Mouse (Mus musculus): Measurements from ENCODE around the gene Sh3tc1. TPM values are rescaled to one million over a fixed set of nuclear protein-coding genes. Genes with fewer than 3 reads are reported as not detected.

Sh3tc1 gene
- total RNA-seq, 1 experiment from 2014 or later: 8.5 TPM

DNA sequence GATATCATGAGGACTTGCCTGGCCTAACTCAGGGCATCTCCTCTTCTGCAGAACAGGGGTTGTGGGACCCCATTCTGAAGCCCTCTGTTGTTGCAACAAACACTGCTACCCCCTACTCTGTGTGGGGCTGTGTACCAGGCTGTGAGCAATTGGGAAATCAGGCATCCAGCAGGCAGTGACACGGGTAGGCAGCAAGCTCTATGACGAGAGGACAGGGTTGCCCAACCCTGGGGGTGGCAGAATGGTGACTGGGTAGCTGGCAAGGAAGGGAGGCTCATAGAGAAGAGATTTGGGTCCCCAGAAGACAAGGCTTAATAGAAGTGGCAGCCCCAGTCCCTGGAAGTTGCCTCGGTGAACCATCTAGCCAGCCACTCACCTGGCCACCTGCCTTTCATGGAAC is 13.9 kb downstream of the Sh3tc1 start:
- ATAC-seq (replicated peaks; ENCODE audit: low read depth, poor library complexity, severe bottlenecking): no peak

DNA sequence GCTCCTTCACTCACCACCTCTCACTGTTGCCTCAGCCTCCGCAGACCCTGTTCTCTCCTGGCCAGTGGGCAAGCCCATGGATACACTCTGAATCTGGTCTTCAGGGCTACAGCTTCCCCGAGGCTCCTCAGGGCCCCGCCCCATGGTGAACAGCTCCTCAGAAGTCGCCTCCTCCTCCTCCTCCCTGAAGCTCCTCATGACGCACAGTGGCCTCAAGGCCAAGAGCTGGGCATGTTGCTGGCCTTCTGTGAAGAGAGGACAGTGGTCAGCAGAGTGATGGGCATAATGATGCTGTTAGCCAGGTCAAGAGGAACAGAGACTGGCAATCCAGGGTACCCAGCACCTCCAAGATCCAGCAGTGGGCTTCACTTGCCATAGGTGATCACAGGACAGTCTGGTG is 15.9 kb downstream of the Sh3tc1 start:
- no peak for ATAC-seq (replicated peaks; ENCODE audit: low read depth, poor library complexity, severe bottlenecking)

DNA sequence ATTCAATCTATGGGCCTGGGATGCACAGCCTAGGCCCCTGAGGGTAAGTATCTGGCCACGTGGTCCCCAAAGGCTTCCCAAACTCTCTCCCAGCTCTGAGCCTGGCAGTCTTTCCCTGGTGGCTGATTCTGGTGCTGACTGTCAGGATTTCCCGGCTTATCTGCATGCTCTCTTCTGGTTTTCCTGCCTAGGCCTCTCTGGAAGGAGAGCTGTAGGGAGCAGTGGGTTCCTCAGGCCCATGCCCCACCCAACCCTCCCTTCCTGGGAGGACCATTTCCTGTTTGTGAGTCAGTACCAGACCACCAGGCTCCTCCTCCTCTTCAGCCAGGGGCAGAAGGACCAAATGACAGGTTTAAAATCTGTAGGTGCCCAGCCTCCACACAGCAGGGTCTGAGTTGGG is 17.1 kb downstream of the Sh3tc1 start:
- ATAC-seq (replicated peaks; ENCODE audit: low read depth, poor library complexity, severe bottlenecking): 0 out of 2 replicates have a peak, but pooled peaks have one; percentile 13

DNA sequence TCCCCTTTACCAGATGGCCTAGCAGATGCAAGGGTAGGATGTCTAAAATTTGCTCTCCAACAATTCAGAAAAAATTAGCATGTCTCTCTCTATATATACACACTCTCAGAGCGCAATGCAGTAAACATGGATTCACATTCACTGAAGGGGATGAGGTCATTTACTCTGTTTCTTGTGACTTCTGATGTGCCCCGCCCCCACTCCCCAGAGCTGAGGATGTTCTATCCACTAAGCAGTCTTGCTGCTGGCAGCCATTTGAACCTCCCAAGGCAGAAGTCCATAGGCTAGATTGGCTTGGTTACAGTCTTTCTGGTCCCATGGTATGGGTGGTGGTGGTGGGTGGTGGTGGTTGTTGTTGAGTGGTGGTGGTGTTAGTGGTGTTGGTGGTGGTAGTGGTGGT is 17.9 kb downstream of the Sh3tc1 start:
- no peak for ATAC-seq (replicated peaks; ENCODE audit: low read depth, poor library complexity, severe bottlenecking)

DNA sequence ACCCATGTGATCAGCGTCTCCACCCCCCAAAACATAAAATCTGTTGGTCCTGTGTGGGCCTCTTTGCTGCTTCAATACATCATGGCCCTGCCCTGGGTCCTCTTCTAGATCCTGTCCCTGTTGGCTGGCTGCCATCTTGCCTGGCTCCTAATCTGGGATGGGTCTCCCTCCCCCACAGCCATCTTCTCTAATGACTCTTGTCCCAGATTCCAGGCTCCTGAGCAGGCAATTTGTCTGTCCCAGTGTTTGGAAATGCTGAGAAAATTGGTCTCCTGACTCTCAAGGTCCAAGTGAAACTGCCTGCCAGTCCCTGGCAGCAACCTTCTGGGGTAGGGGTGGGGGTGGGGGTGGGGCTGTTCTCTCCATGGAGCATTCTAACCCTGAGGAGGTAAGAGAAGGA is 19.9 kb downstream of the Sh3tc1 start:
- ATAC-seq (replicated peaks; ENCODE audit: low read depth, poor library complexity, severe bottlenecking): no peak

DNA sequence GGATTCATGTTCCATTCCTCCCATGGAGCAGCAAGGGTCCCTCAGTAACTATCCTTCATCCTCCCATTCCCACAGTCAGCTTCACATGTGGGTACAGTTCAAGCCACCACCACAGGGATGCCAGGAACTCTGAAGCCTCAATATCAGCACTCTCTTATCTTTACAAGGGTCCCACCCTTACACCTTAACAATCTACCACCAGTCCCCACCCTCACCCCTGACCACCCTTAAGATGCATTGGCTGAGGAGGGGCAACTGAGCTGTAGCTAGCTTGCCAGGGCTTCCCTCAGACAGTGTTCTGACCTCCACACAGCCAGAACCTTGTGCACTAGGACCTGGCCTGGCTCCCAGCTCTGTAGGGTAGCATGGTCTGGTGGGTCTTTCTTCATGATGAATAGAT is 20.4 kb downstream of the Sh3tc1 start:
- ATAC-seq (replicated peaks; ENCODE audit: low read depth, poor library complexity, severe bottlenecking): no peak

DNA sequence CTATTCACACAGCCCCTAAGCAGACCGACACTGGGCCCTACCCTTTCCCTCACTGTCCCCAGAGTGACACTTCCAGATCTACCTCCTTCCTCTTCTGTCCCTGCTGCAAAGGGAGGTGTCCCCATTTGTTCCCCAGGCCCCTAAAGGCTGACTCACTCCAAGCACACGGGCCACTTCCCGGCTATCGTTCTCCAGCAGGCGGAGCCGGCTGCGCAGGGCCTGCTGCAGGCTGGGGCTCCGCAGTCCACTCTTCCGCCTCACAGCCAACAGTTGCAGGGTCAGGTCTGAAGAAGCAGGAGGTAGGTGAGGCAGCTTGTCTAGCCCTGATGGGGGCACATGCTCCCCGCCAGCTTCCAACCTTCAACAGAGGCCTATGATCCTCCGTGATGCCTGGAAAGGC is 21.0 kb downstream of the Sh3tc1 start:
- no peak for ATAC-seq (replicated peaks; ENCODE audit: low read depth, poor library complexity, severe bottlenecking)

DNA sequence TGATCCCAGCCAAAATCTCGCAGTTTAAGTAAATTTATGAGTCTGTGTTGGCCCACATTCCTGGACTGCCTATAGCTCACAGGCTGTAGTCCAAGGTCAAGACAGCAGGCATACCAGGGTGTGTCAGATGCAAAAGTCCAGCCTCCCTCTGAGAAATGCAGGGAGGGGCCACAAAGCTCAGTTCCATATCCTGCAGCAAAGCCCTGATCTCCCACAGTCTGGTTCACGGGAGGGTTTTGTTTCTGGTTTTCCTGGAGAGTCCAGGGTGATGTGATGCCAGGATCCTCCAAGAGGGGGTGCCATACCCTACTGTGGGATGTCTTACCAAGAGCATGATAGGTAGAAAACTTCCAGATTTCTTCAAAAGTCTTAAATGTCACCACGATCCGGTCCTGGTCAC is 21.8 kb downstream of the Sh3tc1 start:
- no peak for ATAC-seq (replicated peaks; ENCODE audit: low read depth, poor library complexity, severe bottlenecking)

DNA sequence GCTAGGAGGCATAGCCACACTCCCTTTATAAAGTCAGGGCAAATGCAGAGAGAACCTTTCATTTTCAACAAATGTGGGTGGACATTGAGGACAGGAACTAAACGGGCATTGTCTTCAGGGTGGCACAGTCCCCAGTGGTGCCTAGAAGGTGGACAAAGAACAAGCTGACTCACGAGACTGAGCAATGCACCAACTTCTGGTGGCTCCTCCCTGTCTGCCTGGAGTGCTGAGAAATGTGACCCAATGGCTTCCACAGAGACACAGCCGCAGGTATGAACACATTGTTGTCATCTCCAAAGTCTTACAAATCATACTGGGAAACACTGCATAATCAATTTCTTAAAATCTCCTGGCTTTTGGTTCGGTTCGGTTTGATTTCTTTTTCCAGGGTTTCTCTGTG is 22.3 kb downstream of the Sh3tc1 start:
- ATAC-seq (replicated peaks; ENCODE audit: low read depth, poor library complexity, severe bottlenecking): no peak

DNA sequence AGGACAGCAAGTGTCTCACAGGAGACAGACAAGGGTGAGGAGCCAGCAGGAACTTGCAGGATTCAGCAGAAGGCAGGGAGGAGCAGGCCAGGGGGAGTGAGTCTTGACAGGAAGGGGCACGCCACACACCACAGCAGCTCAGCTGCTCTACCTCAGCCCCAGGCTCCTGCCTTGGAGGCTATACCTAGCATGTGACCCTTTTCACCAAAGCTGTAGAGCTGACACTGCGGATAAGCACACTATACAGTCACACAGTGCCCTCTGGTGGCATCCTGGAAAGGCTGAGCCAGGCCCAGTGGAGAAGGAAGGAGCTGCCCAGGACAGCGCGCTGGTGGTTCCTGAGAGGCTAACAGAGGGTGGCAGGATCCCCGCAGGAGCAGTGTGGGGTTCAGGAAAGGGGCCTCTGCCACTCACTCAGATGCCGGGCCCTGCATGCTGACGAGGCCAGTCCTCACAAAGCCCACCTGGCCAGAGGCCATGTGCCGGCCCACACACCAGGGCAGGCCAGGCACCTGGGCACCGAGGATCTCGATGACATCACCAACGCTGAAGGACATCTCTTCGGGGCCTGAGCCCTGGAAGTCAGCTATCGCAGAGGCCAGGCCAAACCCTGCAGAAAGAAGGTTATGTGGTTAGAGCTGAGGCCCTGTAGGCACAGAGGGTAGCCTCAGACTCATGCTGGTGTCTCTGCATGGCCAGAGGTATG is 26.0 kb downstream of the Sh3tc1 start:
- ATAC-seq (replicated peaks; ENCODE audit: low read depth, poor library complexity, severe bottlenecking): peak; percentile 95

DNA sequence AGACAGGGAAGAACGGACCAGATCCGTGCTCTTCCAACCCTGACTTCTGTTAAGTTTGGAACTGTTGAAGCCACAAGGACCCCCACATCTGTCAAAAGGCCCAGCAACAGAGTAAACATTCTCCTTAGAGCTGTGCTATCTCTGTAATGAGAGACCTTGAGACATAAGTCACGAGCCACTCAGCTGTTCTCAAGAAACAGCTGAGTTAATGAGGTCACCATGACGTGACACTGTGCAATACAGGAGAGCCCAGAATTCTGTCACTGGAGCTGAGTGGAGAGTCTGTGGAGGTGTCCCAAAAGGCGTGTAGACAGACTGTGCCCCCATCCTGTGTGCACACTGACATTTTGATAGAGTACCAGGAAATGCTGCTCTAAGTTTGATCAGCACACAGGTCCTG is 27.3 kb downstream of the Sh3tc1 start:
- ATAC-seq (replicated peaks; ENCODE audit: low read depth, poor library complexity, severe bottlenecking): no peak

DNA sequence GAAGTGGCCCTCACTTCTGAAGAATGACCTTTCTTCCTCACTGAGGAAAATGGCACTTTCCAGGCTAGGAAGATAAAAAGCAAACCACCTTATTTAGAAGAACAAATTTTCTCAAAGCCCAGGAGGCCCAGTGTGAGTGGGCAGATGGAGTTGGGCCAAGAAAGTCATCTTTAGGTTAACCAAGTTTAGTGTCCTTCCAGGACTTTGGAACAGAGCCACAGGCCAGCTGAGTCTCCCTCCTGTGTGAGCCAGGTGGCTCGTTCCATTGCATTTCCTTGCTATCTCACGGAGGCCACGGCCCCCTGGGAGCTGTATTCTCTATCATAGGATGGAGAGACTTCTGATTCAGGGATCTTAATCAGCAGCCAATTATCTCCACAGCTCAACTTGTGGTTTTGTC is 28.9 kb downstream of the Sh3tc1 start:
- no peak for ATAC-seq (replicated peaks; ENCODE audit: low read depth, poor library complexity, severe bottlenecking)

DNA sequence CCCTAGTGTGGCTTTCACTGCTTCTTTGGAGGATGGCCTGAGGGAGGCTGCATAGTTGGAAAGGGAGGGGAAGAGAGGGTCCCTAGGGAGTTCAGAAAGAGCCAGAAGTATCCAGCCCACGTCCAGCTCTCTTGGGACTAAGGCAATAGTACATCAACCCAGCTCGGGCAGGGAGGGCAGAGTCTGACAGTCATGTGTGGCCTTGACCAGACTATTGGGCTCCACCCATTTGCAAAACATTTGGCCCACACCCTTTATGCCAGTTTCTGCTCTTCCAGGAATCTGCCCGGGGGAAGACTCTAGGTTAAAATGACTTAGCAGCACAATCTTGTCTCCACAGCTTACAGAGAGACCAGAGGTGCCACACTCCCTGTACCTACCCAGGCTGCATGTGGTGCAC is 29.3 kb downstream of the Sh3tc1 start:
- no peak for ATAC-seq (replicated peaks; ENCODE audit: low read depth, poor library complexity, severe bottlenecking)

DNA sequence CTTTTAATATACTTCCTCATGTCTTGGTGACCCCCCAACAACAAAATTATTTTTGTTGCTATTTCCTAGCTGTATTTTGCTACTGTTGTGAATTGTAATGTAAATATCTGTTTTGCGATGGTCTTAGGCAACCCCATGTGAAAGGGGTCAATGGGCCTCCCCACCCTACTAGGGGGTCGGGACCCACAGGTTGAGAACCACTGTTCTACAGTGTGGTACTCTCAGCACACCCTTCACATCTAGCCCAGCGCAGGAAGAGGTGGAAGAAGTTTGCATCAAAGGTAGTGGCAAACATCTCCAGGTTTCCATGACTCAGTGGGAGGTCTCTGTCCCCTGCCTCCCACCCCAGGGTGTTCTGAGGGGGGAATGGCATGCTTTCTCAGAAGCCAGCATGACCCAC is 34.4 kb downstream of the Sh3tc1 start:
- no peak for ATAC-seq (replicated peaks; ENCODE audit: low read depth, poor library complexity, severe bottlenecking)

DNA sequence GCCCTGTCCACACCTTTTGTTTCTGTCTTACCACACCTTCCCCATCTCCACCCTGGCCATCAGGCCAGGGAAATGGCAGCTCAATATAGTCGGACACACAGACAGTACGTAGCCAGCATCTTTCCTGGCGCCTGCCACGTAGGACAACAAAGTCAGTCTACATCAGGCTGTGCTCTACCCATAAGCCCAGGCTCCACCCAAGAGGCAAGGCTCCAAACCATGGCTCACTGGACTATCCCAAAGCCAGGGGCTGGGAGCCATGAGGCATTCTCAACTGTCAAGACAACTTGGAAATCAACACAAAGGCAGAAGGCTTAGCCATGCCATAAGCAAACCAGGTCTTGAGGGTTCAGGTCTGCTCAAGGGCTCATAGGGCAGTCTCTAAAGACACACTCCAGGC is 36.0 kb downstream of the Sh3tc1 start:
- ATAC-seq (replicated peaks; ENCODE audit: low read depth, poor library complexity, severe bottlenecking): no peak

DNA sequence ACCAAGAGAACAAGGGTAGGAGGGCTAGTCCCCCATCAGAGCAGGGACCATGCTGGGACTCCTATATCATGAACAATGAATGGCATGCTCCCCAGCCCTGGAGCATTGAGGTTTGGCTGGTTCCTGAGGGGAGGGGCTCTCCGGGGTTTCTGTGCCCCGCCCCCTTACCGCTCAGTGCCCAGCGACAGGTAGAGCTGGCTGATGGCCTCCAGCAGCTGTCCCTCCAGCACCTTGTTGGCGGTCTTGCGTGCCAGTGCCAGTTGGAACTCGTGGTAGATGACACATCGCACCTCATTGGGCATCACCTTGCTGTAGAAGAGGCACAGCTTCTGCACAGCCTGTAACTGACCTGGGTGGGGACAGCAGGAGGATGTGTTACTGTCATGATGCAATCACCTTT is 36.6 kb downstream of the Sh3tc1 start:
- ATAC-seq (replicated peaks; ENCODE audit: low read depth, poor library complexity, severe bottlenecking): no peak

DNA sequence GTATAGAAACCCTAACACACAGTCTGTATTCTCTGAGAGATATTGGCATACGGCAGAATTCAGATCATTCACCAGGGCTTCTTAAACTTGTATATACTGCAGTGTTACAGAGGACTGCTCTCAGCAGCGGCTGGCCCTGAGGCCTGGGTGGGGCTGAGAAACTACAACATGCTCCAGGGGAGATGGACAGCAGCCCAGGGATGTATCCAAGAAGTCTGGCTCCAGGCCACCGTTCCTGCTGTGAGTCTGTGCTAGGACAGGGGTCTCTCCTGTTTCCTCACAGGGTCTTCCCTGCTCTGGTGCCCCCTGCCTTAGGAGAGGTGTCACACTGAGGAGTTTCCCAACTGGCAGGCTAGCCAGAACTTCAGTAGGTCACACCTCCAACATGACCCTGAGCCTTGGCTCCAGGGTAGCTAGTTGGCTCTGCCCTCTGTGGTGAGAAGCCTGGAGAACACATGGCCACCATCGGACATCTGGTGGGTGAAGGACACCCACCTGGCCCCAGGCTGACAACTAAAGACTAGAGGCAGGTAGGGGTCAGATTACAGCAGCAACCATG is 37.1 kb downstream of the Sh3tc1 start:
- ATAC-seq (replicated peaks; ENCODE audit: low read depth, poor library complexity, severe bottlenecking): no peak

DNA sequence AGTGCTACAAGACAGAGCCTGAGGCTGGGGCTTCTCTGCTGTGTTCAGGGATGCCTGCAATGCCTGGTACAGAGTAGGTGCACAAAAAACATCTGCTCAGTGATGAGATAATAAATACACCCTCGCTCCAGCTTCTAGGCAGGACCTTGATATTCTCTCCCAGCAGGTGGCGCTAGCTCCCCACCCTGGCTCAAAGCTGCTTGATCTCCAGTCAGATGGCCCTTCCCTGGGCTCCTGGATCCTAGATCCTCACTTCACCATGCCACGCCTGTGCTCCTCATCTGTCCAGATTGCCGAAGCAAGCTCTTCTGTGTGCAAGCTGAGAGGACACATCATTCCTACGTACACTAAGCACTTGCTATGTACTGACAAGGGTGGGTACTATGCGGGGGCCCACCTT is 38.7 kb downstream of the Sh3tc1 start:
- ATAC-seq (replicated peaks; ENCODE audit: low read depth, poor library complexity, severe bottlenecking): peak; percentile 65; the same call in 1 of the 2 replicates

DNA sequence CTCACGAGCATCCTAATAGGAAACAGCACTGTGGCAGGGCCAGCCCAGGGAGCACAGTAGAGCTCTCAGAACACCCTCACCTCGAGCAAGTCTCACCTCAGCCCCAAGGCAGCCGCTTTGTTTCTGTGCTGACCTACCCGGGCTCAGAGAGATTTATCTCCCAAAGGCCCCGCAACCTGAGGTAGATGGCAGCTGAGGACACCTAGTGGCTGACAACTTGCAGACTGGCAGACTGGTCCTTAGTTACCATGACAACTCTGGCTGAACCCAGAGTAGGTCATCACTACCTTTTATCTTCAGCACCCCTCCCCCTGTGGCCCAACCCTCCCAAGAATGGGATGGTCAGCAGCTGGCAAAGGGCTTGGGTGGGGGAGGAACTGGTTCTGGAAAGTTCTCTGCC is 44.0 kb downstream of the Sh3tc1 start:
- ATAC-seq (replicated peaks; ENCODE audit: low read depth, poor library complexity, severe bottlenecking): no peak; the same call in 1 of the 2 replicates

DNA sequence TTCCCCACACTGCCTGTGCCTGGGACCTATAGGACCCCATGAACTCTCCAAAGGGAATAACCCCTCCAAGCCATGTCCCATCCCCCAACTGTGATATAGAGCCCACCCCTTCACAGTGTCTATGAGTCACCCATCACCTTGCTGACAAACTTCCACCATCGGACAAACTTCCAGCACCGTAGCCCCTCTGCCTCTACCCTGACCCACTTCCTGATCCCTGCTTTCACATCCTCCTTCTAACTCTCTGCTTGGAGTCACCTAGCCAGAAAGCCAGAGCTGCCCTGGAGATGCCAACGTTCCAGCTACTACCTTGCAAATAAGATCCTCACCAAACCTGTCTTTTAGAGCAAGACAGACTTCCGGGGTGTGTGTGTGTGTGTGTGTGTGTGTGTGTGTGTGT is 46.1 kb downstream of the Sh3tc1 start:
- ATAC-seq (replicated peaks; ENCODE audit: low read depth, poor library complexity, severe bottlenecking): peak; percentile 56

DNA sequence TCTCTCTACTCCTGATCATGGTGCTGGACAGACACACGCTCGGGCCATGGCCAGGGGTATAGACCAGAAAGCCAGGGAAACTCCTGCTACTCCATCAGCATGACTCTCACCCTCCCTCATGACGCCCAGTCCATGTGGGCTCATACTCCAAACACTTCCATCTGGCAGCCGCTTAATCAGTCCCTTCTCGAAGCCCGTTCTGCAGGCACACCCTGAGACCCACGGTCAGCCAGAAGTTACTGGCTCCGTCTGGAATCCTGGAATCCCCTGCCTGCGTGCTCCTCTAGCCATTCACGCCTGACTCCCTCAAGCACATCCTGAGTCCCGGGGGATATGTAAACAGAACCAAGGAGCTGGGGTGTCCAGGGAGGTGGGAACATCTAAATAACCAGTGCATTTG is 48.5 kb downstream of the Sh3tc1 start:
- no peak for ATAC-seq (replicated peaks; ENCODE audit: low read depth, poor library complexity, severe bottlenecking)

DNA sequence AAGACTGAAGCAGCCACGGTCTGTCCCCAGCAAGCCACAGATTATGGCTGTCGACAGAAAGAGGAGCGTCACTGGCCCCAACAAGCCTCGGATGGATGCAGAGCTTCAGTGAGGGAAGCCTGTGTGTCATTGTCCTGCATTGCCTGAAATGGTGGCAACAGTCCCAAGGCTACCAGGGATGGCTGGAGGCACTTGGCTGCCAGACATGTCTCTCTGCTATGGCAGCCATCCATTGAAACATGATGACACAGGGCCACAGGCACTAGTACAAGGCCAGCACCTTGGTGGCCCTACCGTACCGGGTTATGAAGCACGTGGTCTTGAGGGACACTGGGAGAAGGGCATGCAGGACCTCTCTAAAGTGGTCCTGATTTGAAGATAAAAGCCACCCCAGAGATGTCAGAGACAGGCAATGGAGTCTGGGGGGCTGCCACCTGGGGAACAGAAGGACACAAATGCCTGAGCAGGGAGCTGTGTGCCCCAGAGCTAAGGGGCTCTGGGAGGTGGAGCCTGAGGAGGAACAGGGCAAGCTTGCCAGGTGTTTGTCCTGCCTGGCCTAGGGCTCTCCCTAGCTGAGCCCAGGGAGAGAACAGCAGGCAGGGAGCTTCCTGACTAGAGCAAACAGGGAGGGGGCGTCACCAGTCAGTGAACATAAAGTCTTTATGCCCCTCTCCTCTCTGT is 49.2 kb downstream of the Sh3tc1 start:
- ATAC-seq (replicated peaks; ENCODE audit: low read depth, poor library complexity, severe bottlenecking): no peak

Data from common myeloid progenitor, adult 5-6 weeks (primary cell).